Mouse (Mus musculus): Measurements from ENCODE around the gene Knstrn. TPM values are rescaled to one million over a fixed set of nuclear protein-coding genes. Genes with fewer than 3 reads are reported as not detected.

Knstrn gene
- polyA plus RNA-seq, 1 experiment from 2014 or later = 100 TPM

GRCm38 (mm10) chr2:118779504-118780480, 34.0 kb upstream of the Knstrn start, which contains the start of gene Disp2:
Gene Disp2 (plus strand): TSS chr2:118779719.
- peak; percentile 92 for ATAC-seq (ENCODE audit: low FRiP score)

GRCm38 (mm10) chr2:118781115-118781514, 32.7 kb upstream of the Knstrn start:
- Histone ChIP-seq H3K27me3 (peaks cover 9% of the 10 kb centered on the region), H3K9me3 (replicated peaks) (no peaks in the 10 kb centered on the region), H3K4me3 (no peak overlapping the region), H3K4me1 (peaks cover 15% of the 10 kb centered on the region), H3K4me2 (replicated peaks) (0 out of 2 replicates have a peak overlapping the region, but pooled peaks have one; percentile 59), H3K36me3 (0 out of 2 replicates have a peak, but pooled peaks cover 3% of the 10 kb centered on the region), H3K9ac (0 out of 2 replicates have a peak overlapping the region, but pooled peaks have one; percentile 18), H3K27ac (no peak overlapping the region)
- ATAC-seq (ENCODE audit: low FRiP score) = no peak
- WGBS = 22% methylated on average over 1 of the region's 1 CpGs

More at GRCm38 (mm10) chr2:118779504-118780480, 34.0 kb upstream of the Knstrn start, which contains the start of gene Disp2:
- peaks cover 18% of the 10 kb centered on the region for H3K27me3 ChIP-seq
- H3K4me3 ChIP-seq = peak within 1 kb of the TSS; percentile 42
- H3K4me1 ChIP-seq = peaks cover 15% of the 10 kb centered on the region
- no peaks in the 10 kb centered on the region for H3K9me3 ChIP-seq (replicated peaks)
- no peaks in the 10 kb centered on the region for H3K36me3 ChIP-seq
- H3K4me2 ChIP-seq (replicated peaks) = peak within 1 kb of the TSS; percentile 59
- 10% methylated on average over 39 of the region's 39 CpGs for WGBS
- H3K9ac ChIP-seq = peak within 1 kb of the TSS; percentile 65
- H3K27ac ChIP-seq = peak within 1 kb of the TSS; percentile 83

GRCm38 (mm10) chr2:118782303-118782702, 31.5 kb upstream of the Knstrn start:
- H3K4me1 ChIP-seq = peaks cover 15% of the 10 kb centered on the region
- no peak for ATAC-seq (ENCODE audit: low FRiP score)
- H3K9me3 ChIP-seq (replicated peaks) = no peaks in the 10 kb centered on the region
- peaks cover 9% of the 10 kb centered on the region for H3K27me3 ChIP-seq
- WGBS = 77% methylated on average over 4 of the region's 4 CpGs
- H3K36me3 ChIP-seq = peaks cover 14% of the 10 kb centered on the region
- H3K4me2 ChIP-seq (replicated peaks) = no peak overlapping the region
- no peak overlapping the region for H3K27ac ChIP-seq
- no peak overlapping the region for H3K9ac ChIP-seq
- H3K4me3 ChIP-seq = no peak overlapping the region

GRCm38 (mm10) chr2:118783093-118783492, 30.7 kb upstream of the Knstrn start:
- Histone ChIP-seq H3K4me2 (replicated peaks) (no peak overlapping the region), H3K36me3 (peaks cover 16% of the 10 kb centered on the region), H3K9ac (no peak overlapping the region), H3K9me3 (replicated peaks) (no peaks in the 10 kb centered on the region), H3K27ac (no peak overlapping the region), H3K27me3 (peaks cover 12% of the 10 kb centered on the region), H3K4me1 (peaks cover 15% of the 10 kb centered on the region), H3K4me3 (no peak overlapping the region)
- WGBS = 74% methylated on average over 5 of the region's 5 CpGs
- ATAC-seq (ENCODE audit: low FRiP score) = no peak

- WGBS = 91% methylated on average over 7 of the region's 7 CpGs
- no peak for ATAC-seq (ENCODE audit: low FRiP score)
These were observed 30.1 kb upstream of the Knstrn start for GRCm38 (mm10) chr2:118783663-118784062.

GRCm38 (mm10) chr2:118786525-118786924, 27.3 kb upstream of the Knstrn start:
- no peak overlapping the region for H3K4me3 ChIP-seq
- peaks cover 18% of the 10 kb centered on the region for H3K27me3 ChIP-seq
- H3K4me2 ChIP-seq (replicated peaks) = no peak overlapping the region
- 95% methylated on average over 5 of the region's 5 CpGs for WGBS
- peaks cover 26% of the 10 kb centered on the region for H3K36me3 ChIP-seq
- ATAC-seq (ENCODE audit: low FRiP score) = no peak
- no peaks in the 10 kb centered on the region for H3K9me3 ChIP-seq (replicated peaks)
- H3K4me1 ChIP-seq = peaks cover 9% of the 10 kb centered on the region; the same call in 1 of the 2 replicates
- H3K9ac ChIP-seq = no peak overlapping the region
- H3K27ac ChIP-seq = no peak overlapping the region

More at GRCm38 (mm10) chr2:118783663-118784062, 30.1 kb upstream of the Knstrn start:
- peaks cover 12% of the 10 kb centered on the region for H3K27me3 ChIP-seq
- peaks cover 16% of the 10 kb centered on the region for H3K36me3 ChIP-seq
- H3K27ac ChIP-seq = no peak overlapping the region
- H3K4me2 ChIP-seq (replicated peaks) = no peak overlapping the region
- no peak overlapping the region for H3K9ac ChIP-seq
- H3K4me1 ChIP-seq = peaks cover 15% of the 10 kb centered on the region
- no peak overlapping the region for H3K4me3 ChIP-seq
- H3K9me3 ChIP-seq (replicated peaks) = no peaks in the 10 kb centered on the region

GRCm38 (mm10) chr2:118789501-118789900, 24.3 kb upstream of the Knstrn start:
- Histone ChIP-seq H3K4me3 (no peak overlapping the region), H3K27ac (no peak overlapping the region), H3K9ac (no peak overlapping the region), H3K4me2 (replicated peaks) (no peak overlapping the region), H3K4me1 (peaks cover 9% of the 10 kb centered on the region; the same call in 1 of the 2 replicates), H3K9me3 (replicated peaks) (no peaks in the 10 kb centered on the region), H3K27me3 (peaks cover 19% of the 10 kb centered on the region), H3K36me3 (peaks cover 38% of the 10 kb centered on the region)
- 90% methylated on average over 11 of the region's 11 CpGs for WGBS
- ATAC-seq (ENCODE audit: low FRiP score) = no peak

- Histone ChIP-seq H3K27me3 (peaks cover 19% of the 10 kb centered on the region), H3K9ac (no peak overlapping the region), H3K27ac (no peak overlapping the region), H3K4me3 (no peak overlapping the region), H3K9me3 (replicated peaks) (no peaks in the 10 kb centered on the region), H3K4me2 (replicated peaks) (peak overlapping the region; percentile 38), H3K4me1 (peaks cover 9% of the 10 kb centered on the region; the same call in 1 of the 2 replicates), H3K36me3 (peaks cover 38% of the 10 kb centered on the region)
- WGBS = 56% methylated on average over 12 of the region's 12 CpGs
- ATAC-seq (ENCODE audit: low FRiP score) = no peak; the same call in 1 of the 2 replicates
These were observed 23.6 kb upstream of the Knstrn start for GRCm38 (mm10) chr2:118790221-118790550.

- H3K4me2 ChIP-seq (replicated peaks) = peak overlapping the region; percentile 38
- H3K9me3 ChIP-seq (replicated peaks) = no peaks in the 10 kb centered on the region
- no peak overlapping the region for H3K9ac ChIP-seq
- no peak overlapping the region for H3K4me3 ChIP-seq
- peaks cover 9% of the 10 kb centered on the region; the same call in 1 of the 2 replicates for H3K4me1 ChIP-seq
- WGBS = 28% methylated on average over 44 of the region's 44 CpGs
- H3K27me3 ChIP-seq = peaks cover 19% of the 10 kb centered on the region
- H3K36me3 ChIP-seq = peaks cover 38% of the 10 kb centered on the region
- ATAC-seq (ENCODE audit: low FRiP score) = peak; percentile 53; the same call in 1 of the 2 replicates
- no peak overlapping the region for H3K27ac ChIP-seq
These were observed 23.0 kb upstream of the Knstrn start for GRCm38 (mm10) chr2:118790551-118791525.

- H3K36me3 ChIP-seq = peaks cover 29% of the 10 kb centered on the region
- H3K4me3 ChIP-seq = no peak overlapping the region
- no peak overlapping the region for H3K27ac ChIP-seq
- no peak overlapping the region for H3K4me2 ChIP-seq (replicated peaks)
- ATAC-seq (ENCODE audit: low FRiP score) = no peak
- no peak overlapping the region for H3K9ac ChIP-seq
- H3K4me1 ChIP-seq = peaks cover 9% of the 10 kb centered on the region; the same call in 1 of the 2 replicates
- no peaks in the 10 kb centered on the region for H3K9me3 ChIP-seq (replicated peaks)
- WGBS = 95% methylated on average over 26 of the region's 26 CpGs
- peaks cover 20% of the 10 kb centered on the region for H3K27me3 ChIP-seq
These were observed 22.1 kb upstream of the Knstrn start for GRCm38 (mm10) chr2:118791591-118792258.

GRCm38 (mm10) chr2:118792259-118792613, 21.6 kb upstream of the Knstrn start:
- WGBS = 77% methylated on average over 4 of the region's 4 CpGs
- peaks cover 9% of the 10 kb centered on the region; the same call in 1 of the 2 replicates for H3K4me1 ChIP-seq
- no peaks in the 10 kb centered on the region for H3K9me3 ChIP-seq (replicated peaks)
- H3K4me2 ChIP-seq (replicated peaks) = no peak overlapping the region
- no peak overlapping the region for H3K27ac ChIP-seq
- H3K36me3 ChIP-seq = peaks cover 24% of the 10 kb centered on the region
- peaks cover 22% of the 10 kb centered on the region for H3K27me3 ChIP-seq
- no peak overlapping the region for H3K9ac ChIP-seq
- no peak overlapping the region for H3K4me3 ChIP-seq
- ATAC-seq (ENCODE audit: low FRiP score) = no peak

All from hindbrain, embryonic 12.5 days (tissue).